Mouse (Mus musculus) lung, adult 2 months (tissue): Measurements from ENCODE around the gene Lyz1.

Experiments used
- CTCF ChIP-seq: fragments of 200-500 bp; IDR thresholded peaks from 2 replicates; pipeline ENCODE4 v1.5.1; 2011; ENCODE audit warnings: mild to moderate bottlenecking, low read length, control low read depth; ENCODE audit not compliant: insufficient read depth
- POLR2A ChIP-seq: fragments of 200-500 bp; IDR thresholded peaks from 2 replicates; pipeline ENCODE4 v1.6.1; 2011; ENCODE audit warnings: low read depth, mild to moderate bottlenecking, control low read depth, low read length, borderline replicate concordance; ENCODE audit errors: extremely low read depth

DNA sequence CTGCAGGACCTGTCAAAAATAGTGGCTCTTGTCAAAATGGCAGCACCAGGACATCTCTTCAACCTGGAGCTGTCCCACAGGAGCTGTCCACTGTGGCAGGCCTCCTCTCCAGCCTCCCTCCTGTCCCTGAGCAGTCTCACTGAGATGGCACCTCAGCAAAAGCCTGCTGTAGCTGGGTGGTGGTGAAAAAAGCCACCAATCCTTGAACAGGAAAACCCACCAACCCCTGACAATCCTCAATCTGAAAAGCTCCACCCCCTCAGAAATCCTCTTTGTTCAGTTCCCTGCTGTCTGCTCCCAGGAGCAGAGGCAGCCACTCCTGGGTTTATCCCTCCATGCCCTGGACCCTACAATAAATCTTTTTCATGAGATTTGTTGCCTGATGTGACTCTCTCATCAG, 32.8 kb downstream of the Lyz1 start:
- no peak for TF ChIP-seq POLR2A
- TF ChIP-seq CTCF = no peak
